In the genomic region with DNA sequence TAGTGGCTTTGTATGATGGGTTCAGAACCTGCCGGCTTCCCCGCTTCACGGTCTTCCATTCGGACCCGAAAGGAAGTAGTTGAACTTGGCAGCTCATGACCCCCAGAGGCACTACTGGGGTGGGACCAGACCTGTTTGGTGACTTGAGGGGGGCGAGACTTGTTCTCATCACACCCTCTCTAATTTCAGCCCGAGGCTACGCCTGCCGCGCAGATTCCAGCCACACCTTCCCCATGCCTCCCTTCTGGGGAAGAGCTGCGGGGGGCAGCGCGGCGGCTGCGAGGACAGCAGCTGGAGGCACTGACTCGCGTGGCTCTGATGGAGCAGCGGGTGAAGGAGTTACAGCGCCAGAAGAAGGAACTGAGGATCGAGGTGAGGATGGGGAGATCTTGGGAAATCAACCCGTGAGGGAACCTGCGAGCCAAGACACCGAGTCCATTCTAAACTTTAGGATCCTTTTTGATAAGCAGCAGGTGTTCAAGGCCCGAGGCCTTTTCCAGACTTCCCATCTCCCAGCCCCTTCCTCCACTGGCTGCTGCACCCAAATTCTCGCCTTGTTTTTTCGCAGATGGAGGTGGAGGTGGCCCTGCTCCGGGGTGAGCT, we compare ENCODE assay signal across 8 mouse cellular contexts. TPM values are rescaled to one million over a fixed set of nuclear protein-coding genes. Genes with fewer than 3 reads are reported as not detected.
DNase-seq lines count a peak whose midpoint lies in the region; ATAC-seq and TF ChIP-seq lines count a peak whose summit lies in the region.

No protein-coding gene starts in this region.

- peaks cover 22% of the 10 kb centered on the region for H3K4me1 ChIP-seq in liver, embryonic 16.5 days (ENCODE audit: control insufficient read depth, low read depth, low read length)

- intact Hi-C loops in gastrocnemius, adult 2 months (cut with DNase I): no loop called here

- peak overlapping the region; percentile 49 for H3K4me2 ChIP-seq in liver, embryonic 16.5 days (ENCODE audit: low read depth, low read length)

- no peak overlapping the region for H3K27ac ChIP-seq in gastrocnemius, adult 2 months
- no peak overlapping the region for H3K27ac ChIP-seq in liver, embryonic 16.5 days (ENCODE audit: low read length)

- WGBS in liver, embryonic 16.5 days (ENCODE audit: insufficient replicate concordance): 9% methylated on average over 27 of the region's 27 CpGs

- peaks cover 11% of the 10 kb centered on the region for H3K27me3 ChIP-seq in liver, embryonic 16.5 days (ENCODE audit: control insufficient read depth, insufficient read depth, low read depth, low read length)

- no peaks in the 10 kb centered on the region for H3K9me3 ChIP-seq in liver, embryonic 16.5 days (replicated peaks; ENCODE audit: control insufficient read depth, low read length)

- peak overlapping the region; percentile 86 for H3K4me3 ChIP-seq in gastrocnemius, adult 2 months
- peak overlapping the region; percentile 16 for H3K4me3 ChIP-seq in liver, embryonic 16.5 days (ENCODE audit: low read depth, low read length)

- ATAC-seq in liver, embryonic 16.5 days (ENCODE audit: low read depth): no peak

- TF ChIP-seq CTCF in gastrocnemius, adult 2 months (IDR thresholded peaks at IDR 0.05): no peak

- H3K36me3 ChIP-seq in liver, embryonic 16.5 days (ENCODE audit: control insufficient read depth, insufficient read depth): no peaks in the 10 kb centered on the region

- no peak overlapping the region for H3K9ac ChIP-seq in liver, embryonic 16.5 days (ENCODE audit: low read depth, low read length)

- DNase-seq in gastrocnemius, adult 2 months: no peak
- no peak for DNase-seq in gastrocnemius, adult 8-10 months (ENCODE audit: low spot score in 2 of 2)
- peak; percentile 40 for DNase-seq in thymus, postnatal 4 days
- no peak for DNase-seq in thymus, postnatal 25 days
- no peak for DNase-seq in adrenal gland, adult 2 months
- no peak for DNase-seq in adrenal gland, postnatal 25 days
- DNase-seq in testis, postnatal 10 days (ENCODE audit: low spot score): no peak

RNA-seq across cellular contexts. Expression of a gene that starts 1.8 kb away (rescaled TPM):
- total RNA-seq in gastrocnemius, adult 2 months (2021): under 1 TPM; 0.54 to 0.59 TPM
- total RNA-seq in gastrocnemius, adult 8-10 months (2022): under 1 TPM; 0.27 to 0.75 (median 0.61) TPM
- 0.08 and 0.18 TPM in 2 replicates for polyA plus RNA-seq in liver, embryonic 16.5 days (2015; fragmentation: Nextera tagmentation; extraction: Ambion mirVana)
- 1 to 10 TPM; 3.5 to 8.5 TPM for total RNA-seq in adrenal gland, adult 2 months (2021)
- 3.9 and 4.4 TPM in 2 replicates for polyA plus RNA-seq in adrenal gland, adult 2 months (2012; rRNA removed)
- 7.1 and 7.4 TPM in 2 replicates for total RNA-seq in adrenal gland, postnatal 25 days (2021)

RNA-seq across cellular contexts. Expression of a gene that starts 23.9 kb away (rescaled TPM):
- not detected for total RNA-seq in gastrocnemius, adult 2 months (2021)
- total RNA-seq in gastrocnemius, adult 8-10 months (2022): not detected
- polyA plus RNA-seq in liver, embryonic 16.5 days (2015; fragmentation: Nextera tagmentation; extraction: Ambion mirVana): 0.05 TPM in 1 of 2 replicates, not detected in the other
- under 1 TPM; 0.79 to 0.84 TPM for total RNA-seq in adrenal gland, adult 2 months (2021)
- polyA plus RNA-seq in adrenal gland, adult 2 months (2012; rRNA removed): 1.9 TPM in 2 replicates
- 1.5 and 1.7 TPM in 2 replicates for total RNA-seq in adrenal gland, postnatal 25 days (2021)

RNA-seq across cellular contexts. Expression of a gene that starts 25.0 kb away (rescaled TPM):
- total RNA-seq in gastrocnemius, adult 2 months (2021): under 1 TPM in 1 of 2 experiments, not detected in 1; 0.17 TPM
- total RNA-seq in gastrocnemius, adult 8-10 months (2022): under 1 TPM in 1 of 4 experiments, not detected in 3; 0.10 TPM
- polyA plus RNA-seq in liver, embryonic 16.5 days (2015; fragmentation: Nextera tagmentation; extraction: Ambion mirVana): 0.25 and 0.30 TPM in 2 replicates
- total RNA-seq in adrenal gland, adult 2 months (2021): under 1 TPM; 0.29 to 0.45 TPM
- polyA plus RNA-seq in adrenal gland, adult 2 months (2012; rRNA removed): 0.36 and 0.62 TPM in 2 replicates
- total RNA-seq in adrenal gland, postnatal 25 days (2021): 0.39 TPM in 1 of 2 replicates, not detected in the other

RNA-seq across cellular contexts. Expression of a gene that starts 25.1 kb away (rescaled TPM):
- total RNA-seq in gastrocnemius, adult 2 months (2021): 10 to 100 TPM; 22.0 to 27.4 TPM
- 10 to 100 TPM; 23.1 to 30.0 (median 24.6) TPM for total RNA-seq in gastrocnemius, adult 8-10 months (2022)
- polyA plus RNA-seq in liver, embryonic 16.5 days (2015; fragmentation: Nextera tagmentation; extraction: Ambion mirVana): 26.4 and 26.5 TPM in 2 replicates
- total RNA-seq in adrenal gland, adult 2 months (2021): 10 to 100 TPM; 34.8 to 37.5 TPM
- 32.1 and 33.8 TPM in 2 replicates for polyA plus RNA-seq in adrenal gland, adult 2 months (2012; rRNA removed)
- 26.0 and 38.2 TPM in 2 replicates for total RNA-seq in adrenal gland, postnatal 25 days (2021)
